Mouse (Mus musculus) hindbrain, embryonic 15.5 days (tissue): ENCODE measurements around the gene Iqgap3. TPM values are rescaled to one million over a fixed set of nuclear protein-coding genes. Genes with fewer than 3 reads are reported as not detected.

Experiments
- ATAC-seq: fragments of 200-750 bp; cut with Nextera tagmentation; 2 replicates; pipeline ENCODE4 v1.8.0; 2017; ENCODE audit warnings: low read depth, moderate number of reproducible peaks, moderate TSS enrichment; ENCODE audit not compliant: low FRiP score
- H3K27ac ChIP-seq: fragments of 300-500 bp; sonication (generic); replicated peaks from 2 replicates; pipeline ENCODE4 v1.5.1; 2015; ENCODE audit warnings: mild to moderate bottlenecking, inconsistent platforms
- H3K27me3 ChIP-seq: fragments of 300-500 bp; sonication (generic); 2 replicates; pipeline ENCODE4 v1.6.1; 2015; ENCODE audit warnings: control low read depth, inconsistent platforms
- H3K36me3 ChIP-seq: fragments of 300-500 bp; sonication (generic); 2 replicates; pipeline ENCODE4 v1.6.1; 2015; ENCODE audit warnings: control low read depth, inconsistent platforms
- H3K4me1 ChIP-seq: fragments of 300-500 bp; sonication (generic); replicated peaks from 2 replicates; pipeline ENCODE4 v1.6.1; 2015; ENCODE audit warnings: control low read depth, inconsistent platforms
- H3K4me2 ChIP-seq: fragments of 300-500 bp; sonication (generic); 2 replicates; pipeline ENCODE4 v1.6.1; 2015; ENCODE audit warnings: moderate library complexity, mild to moderate bottlenecking, inconsistent platforms
- H3K4me3 ChIP-seq: fragments of 300-500 bp; sonication (generic); 2 replicates; pipeline ENCODE4 v1.5.1; 2015; ENCODE audit warnings: mild to moderate bottlenecking, inconsistent platforms
- H3K9ac ChIP-seq: fragments of 300-500 bp; sonication (generic); 2 replicates; pipeline ENCODE4 v1.6.1; 2015; ENCODE audit warnings: inconsistent platforms
- H3K9me3 ChIP-seq: fragments of 300-500 bp; sonication (generic); 2 replicates; pipeline ENCODE4 v1.6.1; 2016; ENCODE audit warnings: control low read depth, inconsistent platforms
- WGBS: fragments of 180-500 bp; shearing (Covaris S2); methylation state at CpG from one replicate; pipeline ENCODE4 v1.1.7; 2015; 5-methylcytosine and 5-hydroxymethylcytosine counted together
- polyA plus RNA-seq: library from polyadenylated mRNA; unstranded; fragments of >200 nt; fragmentation: Nextera tagmentation; extraction: Ambion mirVana; gene quantifications from 2 replicates; pipeline ENCODE4 v1.2.1, GENCODE M21; 2015

Iqgap3 gene
- polyA plus RNA-seq, 1 experiment from 2014 or later = 3.4 TPM

GRCm38 (mm10) chr3:88140903-88141430 is 59.2 kb downstream of the Iqgap3 start:
- Histone ChIP-seq H3K27ac (peak overlapping the region; percentile 99), H3K4me1 (peaks cover 59% of the 10 kb centered on the region), H3K9me3 (no peaks in the 10 kb centered on the region), H3K4me3 (peak overlapping the region; percentile 95; the same call in 1 of the 2 replicates), H3K36me3 (no peaks in the 10 kb centered on the region), H3K27me3 (0 out of 2 replicates have a peak, but pooled peaks cover 8% of the 10 kb centered on the region), H3K9ac (no peak overlapping the region), H3K4me2 (peak overlapping the region; percentile 91)
- WGBS = 58% methylated on average over 6 of the region's 6 CpGs
- no peak for ATAC-seq

- peak overlapping the region; percentile 95 for H3K4me3 ChIP-seq
- H3K27me3 ChIP-seq = 0 out of 2 replicates have a peak, but pooled peaks cover 8% of the 10 kb centered on the region
- H3K36me3 ChIP-seq = no peaks in the 10 kb centered on the region
- H3K4me1 ChIP-seq = peaks cover 63% of the 10 kb centered on the region
- H3K9me3 ChIP-seq = no peaks in the 10 kb centered on the region
- H3K27ac ChIP-seq = peak overlapping the region; percentile 99
- ATAC-seq = no peak
- H3K4me2 ChIP-seq = peak overlapping the region; percentile 91
- WGBS = 17% methylated on average over 9 of the region's 9 CpGs
- peak overlapping the region; percentile 44; the same call in 1 of the 2 replicates for H3K9ac ChIP-seq
Observed at GRCm38 (mm10) chr3:88141439-88141786, 59.6 kb downstream of the Iqgap3 start.

- Histone ChIP-seq H3K9ac (peak within 1 kb of the TSS; percentile 90), H3K27me3 (0 out of 2 replicates have a peak, but pooled peaks cover 8% of the 10 kb centered on the region), H3K9me3 (no peaks in the 10 kb centered on the region), H3K36me3 (no peaks in the 10 kb centered on the region), H3K4me1 (peaks cover 69% of the 10 kb centered on the region), H3K4me2 (peak within 1 kb of the TSS; percentile 91), H3K4me3 (peak within 1 kb of the TSS; percentile 95), H3K27ac (peak within 1 kb of the TSS; percentile 99)
- under 1% methylated on average over 52 of the region's 52 CpGs for WGBS
- ATAC-seq = peak; percentile 88
Observed at GRCm38 (mm10) chr3:88141787-88142523, 60.2 kb downstream of the Iqgap3 start, which contains the start of gene Mef2d. TSS of gene Mef2d (plus strand) at chr3:88142372.

GRCm38 (mm10) chr3:88142546-88142915 is 60.8 kb downstream of the Iqgap3 start:
- H3K9me3 ChIP-seq = no peaks in the 10 kb centered on the region
- peak overlapping the region; percentile 95 for H3K4me3 ChIP-seq
- peak overlapping the region; percentile 91 for H3K4me2 ChIP-seq
- ATAC-seq = peak; percentile 59
- no peaks in the 10 kb centered on the region for H3K36me3 ChIP-seq
- H3K27ac ChIP-seq = peak overlapping the region; percentile 99
- WGBS = 0% methylated on average over 57 of the region's 57 CpGs
- peaks cover 74% of the 10 kb centered on the region for H3K4me1 ChIP-seq
- peak overlapping the region; percentile 90 for H3K9ac ChIP-seq
- H3K27me3 ChIP-seq = 0 out of 2 replicates have a peak, but pooled peaks cover 8% of the 10 kb centered on the region

- 0 out of 2 replicates have a peak, but pooled peaks cover 8% of the 10 kb centered on the region for H3K27me3 ChIP-seq
- H3K36me3 ChIP-seq = no peaks in the 10 kb centered on the region
- H3K4me3 ChIP-seq = peak overlapping the region; percentile 95
- H3K4me1 ChIP-seq = peaks cover 72% of the 10 kb centered on the region
- H3K9me3 ChIP-seq = no peaks in the 10 kb centered on the region
- ATAC-seq = peak; percentile 20; the same call in 1 of the 2 replicates
- WGBS = under 1% methylated on average over 33 of the region's 33 CpGs
- peak overlapping the region; percentile 90 for H3K9ac ChIP-seq
- H3K27ac ChIP-seq = peak overlapping the region; percentile 99
- peak overlapping the region; percentile 91 for H3K4me2 ChIP-seq
Observed at GRCm38 (mm10) chr3:88142916-88143771, 61.4 kb downstream of the Iqgap3 start.

GRCm38 (mm10) chr3:88143961-88144486 is 62.3 kb downstream of the Iqgap3 start:
- H3K27me3 ChIP-seq = 0 out of 2 replicates have a peak, but pooled peaks cover 8% of the 10 kb centered on the region
- H3K4me1 ChIP-seq = peaks cover 76% of the 10 kb centered on the region
- no peaks in the 10 kb centered on the region for H3K36me3 ChIP-seq
- H3K9ac ChIP-seq = peak overlapping the region; percentile 90
- WGBS = 21% methylated on average over 5 of the region's 5 CpGs
- peak overlapping the region; percentile 99 for H3K27ac ChIP-seq
- H3K9me3 ChIP-seq = no peaks in the 10 kb centered on the region
- H3K4me2 ChIP-seq = peak overlapping the region; percentile 91
- peak overlapping the region; percentile 95 for H3K4me3 ChIP-seq
- ATAC-seq = no peak

- Histone ChIP-seq H3K4me2 (peak overlapping the region; percentile 91), H3K27me3 (0 out of 2 replicates have a peak, but pooled peaks cover 8% of the 10 kb centered on the region), H3K36me3 (no peaks in the 10 kb centered on the region), H3K4me1 (peaks cover 76% of the 10 kb centered on the region), H3K9me3 (no peaks in the 10 kb centered on the region), H3K4me3 (peak overlapping the region; percentile 95), H3K27ac (0 out of 2 replicates have a peak overlapping the region, but pooled peaks have one; percentile 23), H3K9ac (peak overlapping the region; percentile 19; the same call in 1 of the 2 replicates)
- no peak for ATAC-seq
- WGBS = 72% methylated on average over 6 of the region's 6 CpGs
Observed at GRCm38 (mm10) chr3:88144648-88145410, 63.1 kb downstream of the Iqgap3 start.

- Histone ChIP-seq H3K27ac (0 out of 2 replicates have a peak overlapping the region, but pooled peaks have one; percentile 23), H3K36me3 (no peaks in the 10 kb centered on the region), H3K9ac (peak overlapping the region; percentile 19; the same call in 1 of the 2 replicates), H3K9me3 (no peaks in the 10 kb centered on the region), H3K4me1 (peaks cover 77% of the 10 kb centered on the region), H3K4me2 (peak overlapping the region; percentile 91), H3K27me3 (0 out of 2 replicates have a peak, but pooled peaks cover 4% of the 10 kb centered on the region), H3K4me3 (0 out of 2 replicates have a peak overlapping the region, but pooled peaks have one; percentile 3)
- no peak for ATAC-seq
- WGBS = 22% methylated on average over 4 of the region's 4 CpGs
Observed at GRCm38 (mm10) chr3:88145411-88145782, 63.6 kb downstream of the Iqgap3 start.

GRCm38 (mm10) chr3:88145952-88146351 is 64.2 kb downstream of the Iqgap3 start:
- Histone ChIP-seq H3K27ac (no peak overlapping the region), H3K4me2 (peak overlapping the region; percentile 91; the same call in 1 of the 2 replicates), H3K4me3 (no peak overlapping the region)

GRCm38 (mm10) chr3:88146376-88147112 is 64.8 kb downstream of the Iqgap3 start:
- 46% methylated on average over 5 of the region's 5 CpGs for WGBS
- Histone ChIP-seq H3K9me3 (no peaks in the 10 kb centered on the region), H3K27me3 (no peaks in the 10 kb centered on the region), H3K36me3 (no peaks in the 10 kb centered on the region), H3K9ac (no peak overlapping the region), H3K4me1 (peaks cover 83% of the 10 kb centered on the region), H3K4me2 (0 out of 2 replicates have a peak overlapping the region, but pooled peaks have one; percentile 1), H3K27ac (no peak overlapping the region), H3K4me3 (no peak overlapping the region)
- no peak for ATAC-seq

More at GRCm38 (mm10) chr3:88145952-88146351, 64.2 kb downstream of the Iqgap3 start:
- H3K27me3 ChIP-seq = no peaks in the 10 kb centered on the region
- ATAC-seq = no peak
- H3K4me1 ChIP-seq = peaks cover 82% of the 10 kb centered on the region
- WGBS = 79% methylated on average over 5 of the region's 5 CpGs
- peak overlapping the region; percentile 19; the same call in 1 of the 2 replicates for H3K9ac ChIP-seq
- H3K36me3 ChIP-seq = no peaks in the 10 kb centered on the region
- no peaks in the 10 kb centered on the region for H3K9me3 ChIP-seq
